Mouse (Mus musculus) CH12.LX (cell line): ENCODE results near the gene 1700018B08Rik. TPM values are rescaled to one million over a fixed set of nuclear protein-coding genes. Genes with fewer than 3 reads are reported as not detected.

Experiments
- DNase-seq: peaks from one replicate; pipeline ENCODE4 v3.0.0-alpha.2; 2013; ENCODE audit errors: extremely low read depth
- H3K27ac ChIP-seq: 2 replicates; pipeline ENCODE4 v1.5.1; 2012; ENCODE audit warnings: low read depth, mild to moderate bottlenecking, control low read depth, moderate library complexity; ENCODE audit not compliant: insufficient read depth
- H3K27me3 ChIP-seq: replicated peaks from 2 replicates; pipeline ENCODE3; 2012; ENCODE audit warnings: inconsistent platforms
- H3K36me3 ChIP-seq, 2 experiments: replicated peaks in 1 of 2; 2 replicates each; pipeline versions ENCODE3 to v1.6.1; 2012; ENCODE audit warnings: inconsistent platforms in 1 of 2, low read length in 1 of 2, mild to moderate bottlenecking in 1 of 2, mixed read lengths in 1 of 2, moderate library complexity in 1 of 2; ENCODE audit not compliant: control insufficient read depth in 1 of 2, insufficient read depth in 1 of 2
- H3K4me1 ChIP-seq, 2 experiments: 2 replicates each; pipeline ENCODE4 v1.6.1; 2012; ENCODE audit warnings: inconsistent platforms in 1 of 2, moderate library complexity in 1 of 2; ENCODE audit not compliant: insufficient read depth in 2 of 2, control insufficient read depth in 1 of 2
- H3K4me2 ChIP-seq: 2 replicates; pipeline ENCODE4 v1.6.1; 2012; ENCODE audit warnings: low read depth, mild to moderate bottlenecking, control low read depth; ENCODE audit not compliant: poor library complexity, insufficient read depth, severe bottlenecking
- H3K4me3 ChIP-seq, 3 experiments: fragments of 150-350 bp in 1 of 3; sonication (generic) in 1 of 3; replicated peaks in 1 of 3; 2 replicates each; pipeline versions ENCODE3 to v1.5.1; 2011 to 2012; ENCODE audit warnings: low read depth in 2 of 3, low read length in 2 of 3, mild to moderate bottlenecking in 2 of 3, moderate library complexity in 2 of 3, control low read depth in 1 of 3, improper control_type of control experiment in 1 of 3, inconsistent platforms in 1 of 3, mixed read lengths in 1 of 3; ENCODE audit not compliant: poor library complexity in 1 of 3
- H3K79me2 ChIP-seq: replicated peaks from 2 replicates; pipeline ENCODE4 v1.6.1; 2012; ENCODE audit warnings: mild to moderate bottlenecking, moderate library complexity; ENCODE audit not compliant: control insufficient read depth, poor library complexity, insufficient read depth, severe bottlenecking; ENCODE audit errors: extremely low read depth
- H3K9ac ChIP-seq: 2 replicates; pipeline ENCODE4 v1.6.1; 2012; ENCODE audit warnings: low read depth, mild to moderate bottlenecking, control low read depth, moderate library complexity; ENCODE audit not compliant: insufficient read depth
- H3K9me3 ChIP-seq: replicated peaks from 2 replicates; pipeline ENCODE3; 2012; ENCODE audit warnings: low read length, inconsistent platforms, mixed read lengths
- BHLHE40 ChIP-seq: IDR thresholded peaks from 2 replicates; pipeline ENCODE4 v1.6.1; 2011; ENCODE audit warnings: mild to moderate bottlenecking, low read depth, low read length, improper control_type of control experiment
- CHD2 ChIP-seq: IDR thresholded peaks from 2 replicates; pipeline ENCODE4 v1.6.1; 2011; ENCODE audit warnings: low read length, improper control_type of control experiment
- E2F4 ChIP-seq: IDR thresholded peaks from 2 replicates; pipeline ENCODE4 v1.6.1; 2011; ENCODE audit warnings: low read depth, low read length, improper control_type of control experiment; ENCODE audit not compliant: insufficient replicate concordance
- ETS1 ChIP-seq: conservative IDR thresholded peaks from 2 replicates; pipeline ENCODE4 v1.6.1; 2012; ENCODE audit warnings: low read depth, mild to moderate bottlenecking, inconsistent platforms, low read length, improper control_type of control experiment, moderate library complexity
- GABPA ChIP-seq: IDR thresholded peaks from 2 replicates; pipeline ENCODE4 v1.6.1; 2012; ENCODE audit warnings: low read depth, low read length, improper control_type of control experiment, inconsistent platforms; ENCODE audit not compliant: insufficient replicate concordance
- IRF4 ChIP-seq: IDR thresholded peaks from 2 replicates; pipeline ENCODE4 v1.6.1; 2014; ENCODE audit warnings: low read depth, mild to moderate bottlenecking, inconsistent platforms, low read length, improper control_type of control experiment
- JUND ChIP-seq: conservative IDR thresholded peaks from 2 replicates; pipeline ENCODE4 v1.6.1; 2011; ENCODE audit warnings: low read depth, low read length, improper control_type of control experiment
- MAFK ChIP-seq: IDR thresholded peaks from 2 replicates; pipeline ENCODE4 v1.6.1; 2011; ENCODE audit warnings: low read length, improper control_type of control experiment; ENCODE audit not compliant: insufficient replicate concordance
- MAX ChIP-seq: IDR thresholded peaks from 2 replicates; pipeline ENCODE4 v1.6.1; 2011; ENCODE audit warnings: low read length, improper control_type of control experiment
- MAZ ChIP-seq: IDR thresholded peaks from 2 replicates; pipeline ENCODE4 v1.6.1; 2012; ENCODE audit warnings: low read depth, mild to moderate bottlenecking, inconsistent platforms, low read length, improper control_type of control experiment, moderate library complexity
- MXI1 ChIP-seq: IDR thresholded peaks from 2 replicates; pipeline ENCODE4 v1.6.1; 2011; ENCODE audit warnings: mild to moderate bottlenecking, low read depth, low read length, improper control_type of control experiment
- MYC ChIP-seq: IDR thresholded peaks from 2 replicates; pipeline ENCODE4 v1.6.1; 2011; ENCODE audit warnings: low read depth, mild to moderate bottlenecking, improper control_type of control experiment, low read length
- NELFE ChIP-seq: IDR thresholded peaks from 2 replicates; pipeline ENCODE4 v1.6.1; 2011; ENCODE audit warnings: low read depth, low read length, improper control_type of control experiment
- NRF1 ChIP-seq: IDR thresholded peaks from 2 replicates; pipeline ENCODE4 v1.6.1; 2014; ENCODE audit warnings: low read depth, mild to moderate bottlenecking, inconsistent platforms, low read length, improper control_type of control experiment, moderate library complexity
- PAX5 ChIP-seq: IDR thresholded peaks from 2 replicates; pipeline ENCODE4 v1.6.1; 2012; ENCODE audit warnings: low read length, inconsistent platforms, mixed read lengths
- RAD21 ChIP-seq: IDR thresholded peaks from 2 replicates; pipeline ENCODE4 v1.6.1; 2011; ENCODE audit warnings: low read depth, mild to moderate bottlenecking, low read length, improper control_type of control experiment, moderate library complexity
- SMC3 ChIP-seq: IDR thresholded peaks from 2 replicates; pipeline ENCODE4 v1.6.1; 2011; ENCODE audit warnings: low read depth, low read length, improper control_type of control experiment
- TBP ChIP-seq: conservative IDR thresholded peaks from 2 replicates; pipeline ENCODE4 v1.6.1; 2011; ENCODE audit warnings: low read depth, low read length, improper control_type of control experiment
- TCF12 ChIP-seq: IDR thresholded peaks from 2 replicates; pipeline ENCODE4 v1.6.1; 2014; ENCODE audit warnings: low read depth, mild to moderate bottlenecking, inconsistent platforms, low read length, improper control_type of control experiment
- UBTF ChIP-seq: IDR thresholded peaks from 2 replicates; pipeline ENCODE4 v1.6.1; 2012; ENCODE audit warnings: low read depth, mild to moderate bottlenecking, inconsistent platforms, low read length, improper control_type of control experiment, moderate library complexity
- ZKSCAN1 ChIP-seq: IDR thresholded peaks from 2 replicates; pipeline ENCODE4 v1.6.1; 2012; ENCODE audit warnings: low read depth, inconsistent platforms, low read length, improper control_type of control experiment, borderline replicate concordance
- ZNF384 ChIP-seq: IDR thresholded peaks from 2 replicates; pipeline ENCODE4 v1.6.1; 2012; ENCODE audit warnings: low read depth, low read length, improper control_type of control experiment, inconsistent platforms
- dilution Hi-C: fragments of 300-500 bp; cut with MboI; formaldehyde crosslinking; loops from 2 replicates; pipeline ENCODE4 v1.14.3; 2020; ENCODE audit warnings: low sequenced_read_pairs; ENCODE audit not compliant: extremely low pct_unique_long_range_greater_than_20kb, extremely low pct_ligation_motif_present
- in situ Hi-C: fragments of 300-500 bp; cut with MboI; formaldehyde crosslinking; loops from 3 replicates; pipeline ENCODE4 v1.14.3; 2019; ENCODE audit warnings: low sequenced_read_pairs, low pct_ligation_motif_present, low pct_unique_long_range_greater_than_20kb, mixed read lengths
- polyA plus RNA-seq: library from polyadenylated mRNA; unstranded; fragments of >175 nt; gene quantifications from 2 replicates; pipeline ENCODE4 v1.2.1, GENCODE M21; 2012; ENCODE audit warnings: low read depth; ENCODE audit not compliant: insufficient read length
- total RNA-seq, 2 experiments: library from RNA; depleted of rRNA; stranded (reverse); fragments of 300-350 nt in 1 of 2; fragments of >200 nt in 1 of 2; gene quantifications; 2 replicates each; pipeline ENCODE4 v1.2.3; 2012 to 2014

The 1700018B08Rik gene
- total and polyA plus RNA-seq, 3 experiments: not detected

DNA sequence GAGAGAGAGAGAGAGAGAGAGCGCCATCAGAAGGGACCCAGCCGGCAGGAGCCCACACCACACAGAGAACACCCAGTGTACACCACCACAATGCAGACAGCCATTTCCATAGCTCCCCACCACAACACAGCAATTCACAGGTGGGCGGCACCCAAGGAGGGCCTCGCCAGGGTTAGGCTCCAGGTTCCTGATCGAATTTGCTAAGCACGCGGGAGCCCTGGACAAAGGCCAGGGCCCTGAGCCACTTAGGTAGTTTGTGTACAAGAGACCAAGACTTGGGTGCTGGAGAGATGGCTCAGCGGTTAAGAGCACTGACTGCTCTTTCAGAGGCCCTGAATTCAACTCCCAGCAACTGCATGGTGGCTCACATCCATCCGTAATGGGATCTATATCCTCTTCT lies 8.4 kb upstream of the 1700018B08Rik start:
- TF ChIP-seq ETS1 (no peak), CHD2 (no peak), ZKSCAN1 (no peak), ZNF384 (no peak), E2F4 (no peak), SMC3 (no peak), MXI1 (no peak), RAD21 (no peak), NELFE (no peak), MYC (no peak), IRF4 (no peak), MAFK (no peak), PAX5 (no peak), BHLHE40 (no peak), JUND (no peak), TCF12 (no peak)
- Histone ChIP-seq H3K79me2 (no peaks in the 10 kb centered on the region), H3K4me2 (no peak overlapping the region), H3K9ac (no peak overlapping the region), H3K27me3 (no peaks in the 10 kb centered on the region), H3K27ac (no peak overlapping the region), H3K36me3 (peaks cover 54 to 80% of the 10 kb centered on the region in 2 experiments), H3K9me3 (no peaks in the 10 kb centered on the region), H3K4me1 (no peaks in the 10 kb centered on the region), H3K4me3 (no peak overlapping the region)
- no peak for DNase-seq
- in situ Hi-C loops (no loop called here), dilution Hi-C loops (no loop called here)

- Histone ChIP-seq H3K79me2 (no peaks in the 10 kb centered on the region), H3K4me2 (no peak overlapping the region), H3K9ac (no peak overlapping the region)
- TF ChIP-seq NRF1 (no peak), UBTF (no peak), MAZ (no peak), TBP (no peak), GABPA (no peak), ZNF384 (no peak), MAX (no peak)
- TF ChIP-seq, all 38 proteins: peak for 0
- H3K27ac ChIP-seq: no peak overlapping the region
- no peak overlapping the region for H3K4me3 ChIP-seq
- in situ Hi-C loops: no loop called here
- H3K27me3 ChIP-seq: peaks cover 2% of the 10 kb centered on the region
- H3K36me3 ChIP-seq: peaks cover 50 to 73% of the 10 kb centered on the region in 2 experiments
- dilution Hi-C loops: no loop called here
- no peak for DNase-seq
- H3K9me3 ChIP-seq: no peaks in the 10 kb centered on the region
- peaks cover 0 to 2% of the 10 kb centered on the region in 2 experiments; a peak in 1 of 4 replicates for H3K4me1 ChIP-seq
These were observed 7.2 kb upstream of the 1700018B08Rik start for GRCm38 (mm10) chr8:121551065-121551985.
